Mouse (Mus musculus): Measurements from ENCODE around the gene Kyat1. TPM values are rescaled to one million over a fixed set of nuclear protein-coding genes. Genes with fewer than 3 reads are reported as not detected.

Gene Kyat1
- polyA plus RNA-seq, 1 experiment from 2014 or later = 13.9 TPM

- no peak for ATAC-seq (ENCODE audit: insufficient number of reproducible peaks, insufficient read depth, low FRiP score, low read depth)
Measured at GRCm38 (mm10) chr2:30207886-30208285, 2.2 kb upstream of the Kyat1 start.

GRCm38 (mm10) chr2:30207401-30207800, 1.8 kb upstream of the Kyat1 start:
- no peak overlapping the region for H3K27ac ChIP-seq (ENCODE audit: low read length)
- H3K36me3 ChIP-seq (ENCODE audit: control insufficient read depth, insufficient read depth, low read length) = no peaks in the 10 kb centered on the region
- ATAC-seq (ENCODE audit: insufficient number of reproducible peaks, insufficient read depth, low FRiP score, low read depth) = no peak
- peaks cover 11% of the 10 kb centered on the region for H3K4me1 ChIP-seq (ENCODE audit: control insufficient read depth, insufficient read depth, low read length)
- H3K4me2 ChIP-seq (replicated peaks; ENCODE audit: low read depth, low read length) = no peak overlapping the region
- H3K4me3 ChIP-seq (ENCODE audit: low read depth, low read length) = no peak overlapping the region
- WGBS = 81% methylated on average over 4 of the region's 4 CpGs
- H3K9ac ChIP-seq (replicated peaks; ENCODE audit: low read depth, low read length) = no peak overlapping the region
- no peaks in the 10 kb centered on the region for H3K27me3 ChIP-seq (ENCODE audit: control insufficient read depth, insufficient read depth, low read length)
- H3K9me3 ChIP-seq (ENCODE audit: control insufficient read depth, low read depth, low read length) = no peaks in the 10 kb centered on the region

More at GRCm38 (mm10) chr2:30207886-30208285, 2.2 kb upstream of the Kyat1 start:
- no peak overlapping the region for H3K4me3 ChIP-seq (ENCODE audit: low read depth, low read length)
- H3K9ac ChIP-seq (replicated peaks; ENCODE audit: low read depth, low read length) = no peak overlapping the region
- no peaks in the 10 kb centered on the region for H3K36me3 ChIP-seq (ENCODE audit: control insufficient read depth, insufficient read depth, low read length)
- H3K27me3 ChIP-seq (ENCODE audit: control insufficient read depth, insufficient read depth, low read length) = no peaks in the 10 kb centered on the region
- no peaks in the 10 kb centered on the region for H3K9me3 ChIP-seq (ENCODE audit: control insufficient read depth, low read depth, low read length)
- H3K4me2 ChIP-seq (replicated peaks; ENCODE audit: low read depth, low read length) = no peak overlapping the region
- no peak overlapping the region for H3K27ac ChIP-seq (ENCODE audit: low read length)
- WGBS = 72% methylated on average over 5 of the region's 5 CpGs
- H3K4me1 ChIP-seq (ENCODE audit: control insufficient read depth, insufficient read depth, low read length) = peaks cover 11% of the 10 kb centered on the region

GRCm38 (mm10) chr2:30205255-30205628, 405 bp downstream of the Kyat1 start:
- H3K9me3 ChIP-seq (ENCODE audit: control insufficient read depth, low read depth, low read length) = no peaks in the 10 kb centered on the region
- peak; percentile 71 for ATAC-seq (ENCODE audit: insufficient number of reproducible peaks, insufficient read depth, low FRiP score, low read depth)

GRCm38 (mm10) chr2:30203439-30203838, 2.2 kb downstream of the Kyat1 start:
- ATAC-seq (ENCODE audit: insufficient number of reproducible peaks, insufficient read depth, low FRiP score, low read depth) = no peak
- 75% methylated on average over 7 of the region's 7 CpGs for WGBS

More at GRCm38 (mm10) chr2:30205255-30205628, 405 bp downstream of the Kyat1 start:
- under 1% methylated on average over 13 of the region's 13 CpGs for WGBS
- Histone ChIP-seq H3K4me2 (replicated peaks; ENCODE audit: low read depth, low read length) (peak overlapping the region; percentile 46), H3K27ac (ENCODE audit: low read length) (peak overlapping the region; percentile 52; the same call in 1 of the 2 replicates), H3K4me1 (ENCODE audit: control insufficient read depth, insufficient read depth, low read length) (peaks cover 13% of the 10 kb centered on the region), H3K4me3 (ENCODE audit: low read depth, low read length) (peak overlapping the region; percentile 43), H3K36me3 (ENCODE audit: control insufficient read depth, insufficient read depth, low read length) (no peaks in the 10 kb centered on the region), H3K27me3 (ENCODE audit: control insufficient read depth, insufficient read depth, low read length) (no peaks in the 10 kb centered on the region), H3K9ac (replicated peaks; ENCODE audit: low read depth, low read length) (peak overlapping the region; percentile 72)

GRCm38 (mm10) chr2:30200388-30200925, 5.2 kb downstream of the Kyat1 start:
- 57% methylated on average over 5 of the region's 5 CpGs for WGBS
- Histone ChIP-seq H3K9ac (replicated peaks; ENCODE audit: low read depth, low read length) (no peak overlapping the region), H3K4me2 (replicated peaks; ENCODE audit: low read depth, low read length) (no peak overlapping the region), H3K36me3 (ENCODE audit: control insufficient read depth, insufficient read depth, low read length) (no peaks in the 10 kb centered on the region), H3K4me3 (ENCODE audit: low read depth, low read length) (no peak overlapping the region), H3K4me1 (ENCODE audit: control insufficient read depth, insufficient read depth, low read length) (peaks cover 10% of the 10 kb centered on the region), H3K27ac (ENCODE audit: low read length) (peak overlapping the region; percentile 39; the same call in 1 of the 2 replicates), H3K9me3 (ENCODE audit: control insufficient read depth, low read depth, low read length) (no peaks in the 10 kb centered on the region), H3K27me3 (ENCODE audit: control insufficient read depth, insufficient read depth, low read length) (no peaks in the 10 kb centered on the region)
- ATAC-seq (ENCODE audit: insufficient number of reproducible peaks, insufficient read depth, low FRiP score, low read depth) = no peak

More at GRCm38 (mm10) chr2:30203439-30203838, 2.2 kb downstream of the Kyat1 start:
- no peaks in the 10 kb centered on the region for H3K27me3 ChIP-seq (ENCODE audit: control insufficient read depth, insufficient read depth, low read length)
- H3K36me3 ChIP-seq (ENCODE audit: control insufficient read depth, insufficient read depth, low read length) = no peaks in the 10 kb centered on the region
- peaks cover 13% of the 10 kb centered on the region for H3K4me1 ChIP-seq (ENCODE audit: control insufficient read depth, insufficient read depth, low read length)
- H3K4me2 ChIP-seq (replicated peaks; ENCODE audit: low read depth, low read length) = no peak overlapping the region
- H3K4me3 ChIP-seq (ENCODE audit: low read depth, low read length) = no peak overlapping the region
- no peak overlapping the region for H3K9ac ChIP-seq (replicated peaks; ENCODE audit: low read depth, low read length)
- no peak overlapping the region for H3K27ac ChIP-seq (ENCODE audit: low read length)
- H3K9me3 ChIP-seq (ENCODE audit: control insufficient read depth, low read depth, low read length) = no peaks in the 10 kb centered on the region

GRCm38 (mm10) chr2:30199984-30200383, 5.7 kb downstream of the Kyat1 start:
- Histone ChIP-seq H3K27ac (ENCODE audit: low read length) (peak overlapping the region; percentile 36; the same call in 1 of the 2 replicates), H3K4me2 (replicated peaks; ENCODE audit: low read depth, low read length) (no peak overlapping the region), H3K4me3 (ENCODE audit: low read depth, low read length) (no peak overlapping the region), H3K27me3 (ENCODE audit: control insufficient read depth, insufficient read depth, low read length) (no peaks in the 10 kb centered on the region), H3K9ac (replicated peaks; ENCODE audit: low read depth, low read length) (no peak overlapping the region), H3K9me3 (ENCODE audit: control insufficient read depth, low read depth, low read length) (no peaks in the 10 kb centered on the region), H3K4me1 (ENCODE audit: control insufficient read depth, insufficient read depth, low read length) (peaks cover 9% of the 10 kb centered on the region), H3K36me3 (ENCODE audit: control insufficient read depth, insufficient read depth, low read length) (no peaks in the 10 kb centered on the region)
- WGBS = 38% methylated on average over 1 of the region's 1 CpGs
- ATAC-seq (ENCODE audit: insufficient number of reproducible peaks, insufficient read depth, low FRiP score, low read depth) = peak; percentile 72; the same call in 1 of the 2 replicates

GRCm38 (mm10) chr2:30198021-30198420, 7.6 kb downstream of the Kyat1 start:
- Histone ChIP-seq H3K4me2 (replicated peaks; ENCODE audit: low read depth, low read length) (no peak overlapping the region), H3K9me3 (ENCODE audit: control insufficient read depth, low read depth, low read length) (no peaks in the 10 kb centered on the region), H3K9ac (replicated peaks; ENCODE audit: low read depth, low read length) (no peak overlapping the region), H3K4me3 (ENCODE audit: low read depth, low read length) (no peak overlapping the region), H3K36me3 (ENCODE audit: control insufficient read depth, insufficient read depth, low read length) (no peaks in the 10 kb centered on the region), H3K27ac (ENCODE audit: low read length) (no peak overlapping the region), H3K27me3 (ENCODE audit: control insufficient read depth, insufficient read depth, low read length) (no peaks in the 10 kb centered on the region), H3K4me1 (ENCODE audit: control insufficient read depth, insufficient read depth, low read length) (0 out of 2 replicates have a peak, but pooled peaks cover 3% of the 10 kb centered on the region)
- 69% methylated on average over 4 of the region's 4 CpGs for WGBS
- no peak for ATAC-seq (ENCODE audit: insufficient number of reproducible peaks, insufficient read depth, low FRiP score, low read depth)

- H3K4me3 ChIP-seq (ENCODE audit: low read depth, low read length) = no peak overlapping the region
- H3K27ac ChIP-seq (ENCODE audit: low read length) = no peak overlapping the region
- H3K9me3 ChIP-seq (ENCODE audit: control insufficient read depth, low read depth, low read length) = no peaks in the 10 kb centered on the region
- no peak for ATAC-seq (ENCODE audit: insufficient number of reproducible peaks, insufficient read depth, low FRiP score, low read depth)
- whole genome bisulfite sequencing = 76% methylated on average over 3 of the region's 3 CpGs
- no peaks in the 10 kb centered on the region for H3K4me1 ChIP-seq (ENCODE audit: control insufficient read depth, insufficient read depth, low read length)
- no peaks in the 10 kb centered on the region for H3K27me3 ChIP-seq (ENCODE audit: control insufficient read depth, insufficient read depth, low read length)
- no peaks in the 10 kb centered on the region for H3K36me3 ChIP-seq (ENCODE audit: control insufficient read depth, insufficient read depth, low read length)
- no peak overlapping the region for H3K9ac ChIP-seq (replicated peaks; ENCODE audit: low read depth, low read length)
- no peak overlapping the region for H3K4me2 ChIP-seq (replicated peaks; ENCODE audit: low read depth, low read length)
Measured at GRCm38 (mm10) chr2:30194656-30195055, 11.0 kb downstream of the Kyat1 start.

All from stomach, embryonic 14.5 days (tissue).